Mouse (Mus musculus): ENCODE results near the gene Coq10a. TPM values are rescaled to one million over a fixed set of nuclear protein-coding genes. Genes with fewer than 3 reads are reported as not detected.

The Coq10a gene
- polyA plus RNA-seq, 1 experiment: 61.2 TPM

- peak overlapping the region; percentile 56 for H3K4me3 ChIP-seq
- peak overlapping the region; percentile 35 for H3ac ChIP-seq (ENCODE audit: control insufficient read depth, insufficient read length)
- peaks cover 18% of the 10 kb centered on the region for H3K36me3 ChIP-seq (ENCODE audit: control insufficient read depth, insufficient read depth)
- H3K4me2 ChIP-seq (ENCODE audit: low read depth): peak overlapping the region; percentile 97
- no peaks in the 10 kb centered on the region for H3K27me3 ChIP-seq (ENCODE audit: control insufficient read depth, insufficient read depth, insufficient read length)
- peaks cover 27% of the 10 kb centered on the region for H3K79me2 ChIP-seq (ENCODE audit: control insufficient read depth, insufficient read depth)
- TF ChIP-seq POLR2A (IDR thresholded peaks at IDR 0.05; ENCODE audit: insufficient read length, low read depth) (no peak), TCF12 (IDR thresholded peaks at IDR 0.05; ENCODE audit: insufficient read depth, poor library complexity, severe bottlenecking) (no peak), SRF (IDR thresholded peaks at IDR 0.05; ENCODE audit: control insufficient read depth, insufficient read length, low read depth) (no peak), REST (IDR thresholded peaks at IDR 0.05; ENCODE audit: insufficient read depth, insufficient read length) (no peak)
Observed at GRCm38 (mm10) chr10:128376099-128376454, 7.3 kb upstream of the Coq10a start.

- Histone ChIP-seq H3K36me3 (ENCODE audit: control insufficient read depth, insufficient read depth) (peaks cover 3% of the 10 kb centered on the region), H3ac (ENCODE audit: control insufficient read depth, insufficient read length) (no peak overlapping the region), H3K4me3 (no peak overlapping the region), H3K27me3 (ENCODE audit: control insufficient read depth, insufficient read depth, insufficient read length) (no peaks in the 10 kb centered on the region), H3K4me2 (ENCODE audit: low read depth) (no peak overlapping the region), H3K79me2 (ENCODE audit: control insufficient read depth, insufficient read depth) (peaks cover 20% of the 10 kb centered on the region)
- no peak for TF ChIP-seq TCF12 (IDR thresholded peaks at IDR 0.05; ENCODE audit: insufficient read depth, poor library complexity, severe bottlenecking)
- TF ChIP-seq REST (IDR thresholded peaks at IDR 0.05; ENCODE audit: insufficient read depth, insufficient read length): no peak
- TF ChIP-seq TCF3 (IDR thresholded peaks at IDR 0.05; ENCODE audit: insufficient read length, low read depth): no peak
- no peak for TF ChIP-seq POLR2AphosphoS2 (IDR thresholded peaks at IDR 0.05; ENCODE audit: insufficient read length, low read depth)
- TF ChIP-seq CEBPB (IDR thresholded peaks at IDR 0.05; ENCODE audit: insufficient read depth, poor library complexity, severe bottlenecking): no peak
- no peak for TF ChIP-seq MAX (IDR thresholded peaks at IDR 0.05; ENCODE audit: low read depth)
- TF ChIP-seq SRF (IDR thresholded peaks at IDR 0.05; ENCODE audit: control insufficient read depth, insufficient read length, low read depth): no peak
- TF ChIP-seq E2F4 (IDR thresholded peaks at IDR 0.05; ENCODE audit: insufficient read depth): no peak
- no peak for TF ChIP-seq POLR2A (IDR thresholded peaks at IDR 0.05; ENCODE audit: insufficient read length, low read depth)
- no peak for TF ChIP-seq USF1 (IDR thresholded peaks at IDR 0.05; ENCODE audit: low read depth)
- TF ChIP-seq MYOG (IDR thresholded peaks at IDR 0.05; ENCODE audit: control insufficient read depth in 1 of 3, insufficient read depth in 1 of 3, insufficient read length in 2 of 3, low read depth in 2 of 3): no peak
- no peak for TF ChIP-seq MYOD1 (IDR thresholded peaks at IDR 0.05; ENCODE audit: control insufficient read depth in 1 of 3, insufficient read length in 2 of 3, low read depth in 2 of 3)
Observed at GRCm38 (mm10) chr10:128374393-128374792, 5.6 kb upstream of the Coq10a start.

- peaks cover 9% of the 10 kb centered on the region for H3K79me2 ChIP-seq (ENCODE audit: control insufficient read depth, insufficient read depth)
- no peaks in the 10 kb centered on the region for H3K27me3 ChIP-seq (ENCODE audit: control insufficient read depth, insufficient read depth, insufficient read length)
- peak overlapping the region; percentile 0 for H3K4me2 ChIP-seq (ENCODE audit: low read depth)
- no peak overlapping the region for H3ac ChIP-seq (ENCODE audit: control insufficient read depth, insufficient read length)
- TF ChIP-seq POLR2AphosphoS2 (IDR thresholded peaks at IDR 0.05; ENCODE audit: insufficient read length, low read depth) (no peak), TCF12 (IDR thresholded peaks at IDR 0.05; ENCODE audit: insufficient read depth, poor library complexity, severe bottlenecking) (no peak), SRF (IDR thresholded peaks at IDR 0.05; ENCODE audit: control insufficient read depth, insufficient read length, low read depth) (no peak), MYOG (IDR thresholded peaks at IDR 0.05; ENCODE audit: control insufficient read depth in 1 of 3, insufficient read depth in 1 of 3, insufficient read length in 2 of 3, low read depth in 2 of 3) (no peak), USF1 (IDR thresholded peaks at IDR 0.05; ENCODE audit: low read depth) (peak; percentile 62)
- H3K4me3 ChIP-seq: no peak overlapping the region
- H3K36me3 ChIP-seq (ENCODE audit: control insufficient read depth, insufficient read depth): no peaks in the 10 kb centered on the region
Observed at GRCm38 (mm10) chr10:128372989-128373748, 4.4 kb upstream of the Coq10a start.

DNA sequence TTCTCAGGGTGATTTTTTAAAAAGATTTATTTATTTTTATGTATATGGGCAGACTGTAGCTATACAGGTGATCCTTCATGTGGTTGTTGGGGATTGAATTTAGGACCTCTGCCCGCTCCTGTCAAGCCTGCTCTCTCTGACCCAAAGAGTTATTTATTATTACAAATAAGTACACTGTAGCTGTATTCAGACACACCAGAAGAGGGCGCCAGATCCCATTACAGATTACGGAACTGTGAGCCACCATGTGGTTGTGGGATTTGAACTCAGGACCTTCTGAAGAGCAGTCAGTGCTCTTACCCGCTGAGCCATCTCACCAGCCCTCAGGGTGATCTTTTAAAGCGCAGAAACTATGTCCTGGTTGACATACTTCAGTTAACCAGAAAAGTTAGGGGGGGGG is 3.3 kb upstream of the Coq10a start:
- Histone ChIP-seq H3K27me3 (ENCODE audit: control insufficient read depth, insufficient read depth, insufficient read length) (no peaks in the 10 kb centered on the region), H3K4me3 (no peak overlapping the region), H3K4me2 (ENCODE audit: low read depth) (no peak overlapping the region), H3K79me2 (ENCODE audit: control insufficient read depth, insufficient read depth) (no peaks in the 10 kb centered on the region), H3ac (ENCODE audit: control insufficient read depth, insufficient read length) (no peak overlapping the region), H3K36me3 (ENCODE audit: control insufficient read depth, insufficient read depth) (no peaks in the 10 kb centered on the region)
- no peak for TF ChIP-seq REST (IDR thresholded peaks at IDR 0.05; ENCODE audit: insufficient read depth, insufficient read length)
- no peak for TF ChIP-seq CEBPB (IDR thresholded peaks at IDR 0.05; ENCODE audit: insufficient read depth, poor library complexity, severe bottlenecking)
- no peak for TF ChIP-seq POLR2AphosphoS2 (IDR thresholded peaks at IDR 0.05; ENCODE audit: insufficient read length, low read depth)
- no peak for TF ChIP-seq MYOG (IDR thresholded peaks at IDR 0.05; ENCODE audit: control insufficient read depth in 1 of 3, insufficient read depth in 1 of 3, insufficient read length in 2 of 3, low read depth in 2 of 3)
- no peak for TF ChIP-seq TCF12 (IDR thresholded peaks at IDR 0.05; ENCODE audit: insufficient read depth, poor library complexity, severe bottlenecking)
- no peak for TF ChIP-seq USF1 (IDR thresholded peaks at IDR 0.05; ENCODE audit: low read depth)
- no peak for TF ChIP-seq POLR2A (IDR thresholded peaks at IDR 0.05; ENCODE audit: insufficient read length, low read depth)
- no peak for TF ChIP-seq SRF (IDR thresholded peaks at IDR 0.05; ENCODE audit: control insufficient read depth, insufficient read length, low read depth)
- no peak for TF ChIP-seq E2F4 (IDR thresholded peaks at IDR 0.05; ENCODE audit: insufficient read depth)
- TF ChIP-seq TCF3 (IDR thresholded peaks at IDR 0.05; ENCODE audit: insufficient read length, low read depth): no peak
- TF ChIP-seq MYOD1 (IDR thresholded peaks at IDR 0.05; ENCODE audit: control insufficient read depth in 1 of 3, insufficient read length in 2 of 3, low read depth in 2 of 3): no peak
- no peak for TF ChIP-seq MAX (IDR thresholded peaks at IDR 0.05; ENCODE audit: low read depth)

DNA sequence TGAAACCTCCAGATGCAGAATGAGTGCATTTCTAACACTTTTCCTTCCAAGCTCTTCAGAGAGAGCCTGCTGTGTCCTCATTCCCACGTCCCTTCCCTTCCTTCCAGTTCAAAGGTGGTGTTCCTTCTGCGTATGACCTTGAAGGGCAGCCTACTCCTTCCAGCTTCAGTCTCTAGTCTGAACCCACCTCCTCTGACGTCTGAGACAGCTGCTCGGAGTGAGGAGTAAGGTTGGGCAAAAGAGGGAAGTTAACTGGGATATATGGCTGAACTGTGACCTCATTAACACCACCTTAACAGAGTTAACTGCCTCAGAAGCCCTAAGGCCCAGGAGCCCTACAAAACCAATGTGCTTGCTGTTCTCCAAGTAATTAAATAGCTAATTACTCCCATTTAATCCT is 1.8 kb upstream of the Coq10a start:
- H3K4me3 ChIP-seq: no peak overlapping the region
- no peaks in the 10 kb centered on the region for H3K79me2 ChIP-seq (ENCODE audit: control insufficient read depth, insufficient read depth)
- H3K36me3 ChIP-seq (ENCODE audit: control insufficient read depth, insufficient read depth): no peaks in the 10 kb centered on the region
- no peak overlapping the region for H3K4me2 ChIP-seq (ENCODE audit: low read depth)
- TF ChIP-seq MYOD1 (IDR thresholded peaks at IDR 0.05; ENCODE audit: control insufficient read depth in 1 of 3, insufficient read length in 2 of 3, low read depth in 2 of 3) (peak in 1 of 3 experiments; percentile 4), USF1 (IDR thresholded peaks at IDR 0.05; ENCODE audit: low read depth) (no peak), TCF3 (IDR thresholded peaks at IDR 0.05; ENCODE audit: insufficient read length, low read depth) (no peak), CEBPB (IDR thresholded peaks at IDR 0.05; ENCODE audit: insufficient read depth, poor library complexity, severe bottlenecking) (no peak), TCF12 (IDR thresholded peaks at IDR 0.05; ENCODE audit: insufficient read depth, poor library complexity, severe bottlenecking) (no peak), REST (IDR thresholded peaks at IDR 0.05; ENCODE audit: insufficient read depth, insufficient read length) (no peak), SRF (IDR thresholded peaks at IDR 0.05; ENCODE audit: control insufficient read depth, insufficient read length, low read depth) (no peak)
- no peaks in the 10 kb centered on the region for H3K27me3 ChIP-seq (ENCODE audit: control insufficient read depth, insufficient read depth, insufficient read length)
- H3ac ChIP-seq (ENCODE audit: control insufficient read depth, insufficient read length): no peak overlapping the region
